Mouse (Mus musculus): ENCODE data around the gene Mri1. TPM values are rescaled to one million over a fixed set of nuclear protein-coding genes. Genes with fewer than 3 reads are reported as not detected.

Mri1 gene
- polyA plus RNA-seq, 1 experiment = 37.1 TPM

GRCm38 (mm10) chr8:84205073-84205472 lies 52.1 kb downstream of the Mri1 start:
- no peak for TF ChIP-seq CTCF (IDR thresholded peaks at IDR 0.05; ENCODE audit: low read depth, low read length)
- Histone ChIP-seq H3K27ac (ENCODE audit: insufficient read depth, low read length) (no peak overlapping the region), H3K4me3 (ENCODE audit: low read depth, low read length) (no peak overlapping the region), H3K4me1 (ENCODE audit: control insufficient read depth, insufficient read depth, low read length) (no peaks in the 10 kb centered on the region), H3K27me3 (ENCODE audit: control insufficient read depth, insufficient read depth, low read length, poor library complexity, severe bottlenecking) (no peaks in the 10 kb centered on the region), H3K9ac (ENCODE audit: low read depth, poor library complexity, severe bottlenecking) (no peak overlapping the region), H3K9me3 (replicated peaks; ENCODE audit: control insufficient read depth, insufficient read depth, low read length, poor library complexity, severe bottlenecking) (no peaks in the 10 kb centered on the region), H3K36me3 (ENCODE audit: control insufficient read depth, insufficient read depth, low read length, poor library complexity, severe bottlenecking) (peaks cover 11% of the 10 kb centered on the region)

DNA sequence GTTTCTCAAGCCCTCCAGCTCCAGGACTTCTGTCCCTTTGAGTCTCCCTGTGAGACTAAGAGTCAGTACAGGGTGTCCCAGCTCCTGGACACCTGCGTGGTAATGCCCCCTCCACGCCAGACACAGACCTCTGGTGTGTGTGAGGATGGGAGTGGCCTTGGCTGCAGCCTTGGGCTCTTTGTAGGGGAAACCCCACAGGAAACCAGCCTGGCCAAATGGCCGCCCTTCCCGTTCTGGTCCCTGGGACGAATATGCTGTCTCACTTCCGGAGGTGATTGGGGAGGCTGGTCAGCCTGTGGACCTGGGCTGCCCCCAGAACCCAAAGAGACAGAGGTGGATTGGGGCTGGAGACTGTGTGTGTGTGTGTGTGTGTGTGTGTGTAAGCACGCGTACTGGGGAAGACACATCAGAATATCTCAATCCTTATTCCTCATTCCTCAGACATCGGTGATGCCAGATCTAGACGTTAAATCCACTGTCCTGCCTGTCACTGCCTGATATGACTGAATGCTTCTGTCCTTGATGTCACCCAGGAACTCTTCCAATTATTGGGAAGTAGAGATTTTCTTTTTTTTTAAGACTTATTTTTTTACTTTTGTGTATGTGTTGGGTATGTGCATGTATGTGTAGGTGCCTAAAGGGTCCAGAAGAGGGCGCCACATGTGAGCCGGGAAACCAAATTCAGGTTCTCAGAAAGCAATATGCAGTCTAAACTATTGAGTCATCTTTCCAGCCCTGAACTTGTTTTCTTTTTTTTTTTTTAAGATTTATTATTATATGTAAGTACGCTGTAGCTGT lies 53.0 kb downstream of the Mri1 start:
- Histone ChIP-seq H3K27ac (ENCODE audit: insufficient read depth, low read length) (peak overlapping the region; percentile 26), H3K9me3 (replicated peaks; ENCODE audit: control insufficient read depth, insufficient read depth, low read length, poor library complexity, severe bottlenecking) (no peaks in the 10 kb centered on the region), H3K4me3 (ENCODE audit: low read depth, low read length) (peak overlapping the region; percentile 64), H3K36me3 (ENCODE audit: control insufficient read depth, insufficient read depth, low read length, poor library complexity, severe bottlenecking) (peaks cover 11% of the 10 kb centered on the region), H3K9ac (ENCODE audit: low read depth, poor library complexity, severe bottlenecking) (peak overlapping the region; percentile 96), H3K27me3 (ENCODE audit: control insufficient read depth, insufficient read depth, low read length, poor library complexity, severe bottlenecking) (no peaks in the 10 kb centered on the region), H3K4me1 (ENCODE audit: control insufficient read depth, insufficient read depth, low read length) (no peaks in the 10 kb centered on the region)
- TF ChIP-seq EP300 (IDR thresholded peaks at IDR 0.05; ENCODE audit: insufficient read depth, low read depth, low read length) (no peak), POLR2A (IDR thresholded peaks at IDR 0.05; ENCODE audit: insufficient read depth, low read length) (no peak), CTCF (IDR thresholded peaks at IDR 0.05; ENCODE audit: low read depth, low read length) (no peak)

DNA sequence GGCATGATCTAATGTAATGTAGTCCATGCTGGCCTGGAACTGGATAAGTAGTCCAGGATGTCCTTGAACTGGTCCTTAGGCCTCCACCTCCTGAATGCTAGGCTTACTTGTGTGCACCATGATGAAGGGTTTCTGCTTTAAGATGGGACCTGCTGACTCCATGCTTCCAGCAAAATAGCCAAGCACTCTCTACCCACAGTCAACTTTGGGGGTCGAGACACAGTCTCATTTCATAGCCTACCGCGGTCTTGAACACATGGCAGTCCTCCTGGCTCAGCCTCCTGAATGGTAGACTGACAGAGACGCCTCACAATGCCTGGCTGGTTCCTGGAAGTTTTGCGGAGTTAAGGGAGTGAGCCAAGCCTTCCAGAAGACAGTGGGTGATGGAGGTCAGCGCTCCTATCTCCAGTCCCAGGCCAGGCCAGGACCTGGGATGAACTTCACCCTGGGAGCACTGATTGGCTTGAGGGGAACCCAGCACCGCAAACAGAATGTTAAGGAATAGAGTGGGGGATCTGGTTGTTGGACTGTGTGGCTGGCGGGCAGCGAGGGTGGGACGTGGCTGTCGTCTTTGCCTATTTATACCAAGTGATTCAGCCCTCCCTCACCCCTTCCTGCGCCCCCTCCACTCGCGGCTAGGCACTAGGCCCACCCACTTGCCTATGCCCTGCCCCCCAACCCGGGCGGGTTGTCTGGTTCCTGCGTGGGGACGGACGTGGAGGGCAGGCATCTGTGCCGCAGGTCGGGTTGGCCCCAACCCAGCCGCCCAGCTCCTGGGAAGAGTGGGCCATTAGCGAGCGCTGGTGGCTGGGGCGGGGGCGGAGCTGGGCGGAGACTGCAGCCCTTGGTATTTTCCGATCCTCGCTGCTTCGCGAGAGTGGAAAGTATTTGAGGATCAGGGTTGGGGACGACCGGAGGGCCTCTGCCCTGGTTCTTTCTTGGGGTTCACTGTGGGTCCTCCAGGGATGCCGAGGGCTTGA lies 53.9 kb downstream of the Mri1 start:
- no peaks in the 10 kb centered on the region for H3K27me3 ChIP-seq (ENCODE audit: control insufficient read depth, insufficient read depth, low read length, poor library complexity, severe bottlenecking)
- no peaks in the 10 kb centered on the region for H3K9me3 ChIP-seq (replicated peaks; ENCODE audit: control insufficient read depth, insufficient read depth, low read length, poor library complexity, severe bottlenecking)
- H3K4me1 ChIP-seq (ENCODE audit: control insufficient read depth, insufficient read depth, low read length) = no peaks in the 10 kb centered on the region
- peak overlapping the region; percentile 64 for H3K4me3 ChIP-seq (ENCODE audit: low read depth, low read length)
- H3K27ac ChIP-seq (ENCODE audit: insufficient read depth, low read length) = peak overlapping the region; percentile 26
- H3K36me3 ChIP-seq (ENCODE audit: control insufficient read depth, insufficient read depth, low read length, poor library complexity, severe bottlenecking) = peaks cover 3% of the 10 kb centered on the region; the same call in 1 of the 2 replicates
- peak overlapping the region; percentile 96 for H3K9ac ChIP-seq (ENCODE audit: low read depth, poor library complexity, severe bottlenecking)
- TF ChIP-seq CTCF (IDR thresholded peaks at IDR 0.05; ENCODE audit: low read depth, low read length) (no peak), POLR2A (IDR thresholded peaks at IDR 0.05; ENCODE audit: insufficient read depth, low read length) (no peak), EP300 (IDR thresholded peaks at IDR 0.05; ENCODE audit: insufficient read depth, low read depth, low read length) (no peak)

DNA sequence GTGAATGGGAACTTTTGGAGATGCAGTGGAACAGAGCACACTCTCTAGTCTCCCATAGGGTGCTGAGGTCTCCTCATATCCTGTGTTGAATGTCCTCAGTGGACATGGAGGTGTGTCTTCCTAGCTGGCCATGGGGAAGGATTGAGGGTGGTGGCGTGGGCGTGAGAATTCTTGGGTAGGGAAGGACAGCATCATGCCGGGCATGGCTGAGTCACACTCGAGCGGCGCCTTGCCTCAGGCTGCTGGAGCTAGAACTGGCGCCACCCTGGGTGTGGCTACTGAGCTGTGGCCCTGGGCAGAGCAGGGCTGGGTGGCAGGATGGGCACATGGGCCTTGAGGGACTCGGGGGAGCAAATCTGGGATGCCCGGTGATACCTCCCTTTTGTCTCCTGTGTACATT lies 54.7 kb downstream of the Mri1 start:
- Histone ChIP-seq H3K9ac (ENCODE audit: low read depth, poor library complexity, severe bottlenecking) (peak overlapping the region; percentile 96), H3K36me3 (ENCODE audit: control insufficient read depth, insufficient read depth, low read length, poor library complexity, severe bottlenecking) (peaks cover 3% of the 10 kb centered on the region; the same call in 1 of the 2 replicates), H3K27ac (ENCODE audit: insufficient read depth, low read length) (no peak overlapping the region), H3K9me3 (replicated peaks; ENCODE audit: control insufficient read depth, insufficient read depth, low read length, poor library complexity, severe bottlenecking) (no peaks in the 10 kb centered on the region), H3K27me3 (ENCODE audit: control insufficient read depth, insufficient read depth, low read length, poor library complexity, severe bottlenecking) (no peaks in the 10 kb centered on the region), H3K4me3 (ENCODE audit: low read depth, low read length) (peak overlapping the region; percentile 94), H3K4me1 (ENCODE audit: control insufficient read depth, insufficient read depth, low read length) (no peaks in the 10 kb centered on the region)
- TF ChIP-seq CTCF (IDR thresholded peaks at IDR 0.05; ENCODE audit: low read depth, low read length) = no peak

DNA sequence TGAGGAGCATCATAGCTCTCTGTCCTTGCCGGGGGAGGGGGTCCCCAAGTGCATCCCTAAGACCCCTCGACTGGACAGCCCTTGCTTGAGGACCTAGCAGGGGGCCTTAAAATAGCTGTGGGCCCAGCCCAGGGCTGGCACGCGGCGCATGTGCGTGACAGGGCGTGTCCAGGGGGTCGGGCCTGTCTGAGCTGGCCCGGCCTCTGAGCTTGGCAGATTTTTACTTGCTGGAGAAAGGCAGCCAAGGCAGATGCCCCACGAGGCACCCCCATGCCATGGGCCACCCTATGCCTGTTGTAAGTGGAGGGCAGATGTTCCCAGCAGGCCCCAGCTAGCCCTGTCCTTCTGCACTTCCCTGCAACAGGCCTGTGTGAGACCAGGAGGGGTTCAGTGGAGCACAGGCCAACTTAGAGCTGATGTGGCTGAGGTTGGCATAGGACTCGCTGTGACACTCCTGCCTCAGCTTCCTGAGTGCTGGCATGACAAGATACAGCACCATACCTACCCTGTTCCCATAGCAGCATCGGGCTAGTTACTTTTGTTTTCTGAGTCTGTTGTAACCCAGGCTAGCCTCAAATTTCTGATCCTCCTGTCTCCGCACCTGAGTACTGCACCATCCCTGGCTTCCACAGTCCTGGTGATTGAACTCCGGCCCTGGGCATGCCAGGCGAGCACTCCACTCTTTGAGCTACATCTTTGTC lies 55.4 kb downstream of the Mri1 start:
- Histone ChIP-seq H3K4me1 (ENCODE audit: control insufficient read depth, insufficient read depth, low read length) (no peaks in the 10 kb centered on the region), H3K36me3 (ENCODE audit: control insufficient read depth, insufficient read depth, low read length, poor library complexity, severe bottlenecking) (peaks cover under 1% of the 10 kb centered on the region; the same call in 1 of the 2 replicates), H3K4me3 (ENCODE audit: low read depth, low read length) (peak overlapping the region; percentile 94)

More for the DNA sequence above, 55.4 kb downstream of the Mri1 start:
- no peaks in the 10 kb centered on the region for H3K27me3 ChIP-seq (ENCODE audit: control insufficient read depth, insufficient read depth, low read length, poor library complexity, severe bottlenecking)
- H3K9ac ChIP-seq (ENCODE audit: low read depth, poor library complexity, severe bottlenecking) = peak overlapping the region; percentile 96
- no peak overlapping the region for H3K27ac ChIP-seq (ENCODE audit: insufficient read depth, low read length)
- no peaks in the 10 kb centered on the region for H3K9me3 ChIP-seq (replicated peaks; ENCODE audit: control insufficient read depth, insufficient read depth, low read length, poor library complexity, severe bottlenecking)
- 0 out of 2 replicates have a peak, but pooled peaks have one; percentile 3 for TF ChIP-seq EP300 (IDR thresholded peaks at IDR 0.05; ENCODE audit: insufficient read depth, low read depth, low read length)
- TF ChIP-seq POLR2A (IDR thresholded peaks at IDR 0.05; ENCODE audit: insufficient read depth, low read length) = no peak
- no peak for TF ChIP-seq CTCF (IDR thresholded peaks at IDR 0.05; ENCODE audit: low read depth, low read length)
